Mouse (Mus musculus) kidney, embryonic 14.5 days (tissue): ENCODE data around the gene Pigg. TPM values are rescaled to one million over a fixed set of nuclear protein-coding genes. Genes with fewer than 3 reads are reported as not detected.

Experiments
- ATAC-seq: fragments of 200-750 bp; cut with Nextera tagmentation; 2 replicates; pipeline ENCODE4 v1.8.0; 2017; ENCODE audit warnings: moderate number of reproducible peaks, mild to moderate bottlenecking, moderate TSS enrichment, moderate library complexity; ENCODE audit not compliant: low FRiP score, low TSS enrichment
- H3K27ac ChIP-seq: fragments of 300-500 bp; sonication (generic); 2 replicates; pipeline ENCODE4 v1.5.1; 2014; ENCODE audit warnings: low read depth, mild to moderate bottlenecking, low read length, moderate library complexity, mixed read lengths
- H3K27me3 ChIP-seq: fragments of 300-500 bp; sonication (generic); 2 replicates; pipeline ENCODE4 v1.6.1; 2014; ENCODE audit warnings: mild to moderate bottlenecking, low read length; ENCODE audit not compliant: control insufficient read depth, insufficient read depth
- H3K36me3 ChIP-seq: fragments of 300-500 bp; sonication (generic); 2 replicates; pipeline ENCODE4 v1.6.1; 2014; ENCODE audit warnings: low read length, mixed read lengths; ENCODE audit not compliant: control insufficient read depth, insufficient read depth
- H3K4me1 ChIP-seq: fragments of 300-500 bp; sonication (generic); 2 replicates; pipeline ENCODE4 v1.6.1; 2014; ENCODE audit warnings: low read length, mixed read lengths; ENCODE audit not compliant: control insufficient read depth, insufficient read depth
- H3K4me2 ChIP-seq: fragments of 300-500 bp; sonication (generic); replicated peaks from 2 replicates; pipeline ENCODE4 v1.6.1; 2014; ENCODE audit warnings: low read depth, mild to moderate bottlenecking, low read length
- H3K4me3 ChIP-seq: fragments of 300-500 bp; sonication (generic); 2 replicates; pipeline ENCODE4 v1.5.1; 2014; ENCODE audit warnings: mild to moderate bottlenecking, low read length
- H3K9ac ChIP-seq: fragments of 300-500 bp; sonication (generic); 2 replicates; pipeline ENCODE4 v1.6.1; 2014; ENCODE audit warnings: low read depth, mild to moderate bottlenecking, low read length, moderate library complexity
- H3K9me3 ChIP-seq: fragments of 300-500 bp; sonication (generic); 2 replicates; pipeline ENCODE4 v1.6.1; 2016; ENCODE audit warnings: low read length; ENCODE audit not compliant: control insufficient read depth
- WGBS: fragments of 180-500 bp; shearing (Covaris S2); extraction: QIAGEN DNeasy Blood & Tissue Kit; methylation state at CpG from one replicate; pipeline ENCODE4 v1.1.7; 2014; 5-methylcytosine and 5-hydroxymethylcytosine counted together
- polyA plus RNA-seq: library from polyadenylated mRNA; unstranded; fragments of >200 nt; fragmentation: Nextera tagmentation; extraction: Ambion mirVana; gene quantifications from 2 replicates; pipeline ENCODE4 v1.2.1, GENCODE M21; 2014

Gene Pigg
- polyA plus RNA-seq, 1 experiment from 2014 or later = 3.1 TPM

DNA sequence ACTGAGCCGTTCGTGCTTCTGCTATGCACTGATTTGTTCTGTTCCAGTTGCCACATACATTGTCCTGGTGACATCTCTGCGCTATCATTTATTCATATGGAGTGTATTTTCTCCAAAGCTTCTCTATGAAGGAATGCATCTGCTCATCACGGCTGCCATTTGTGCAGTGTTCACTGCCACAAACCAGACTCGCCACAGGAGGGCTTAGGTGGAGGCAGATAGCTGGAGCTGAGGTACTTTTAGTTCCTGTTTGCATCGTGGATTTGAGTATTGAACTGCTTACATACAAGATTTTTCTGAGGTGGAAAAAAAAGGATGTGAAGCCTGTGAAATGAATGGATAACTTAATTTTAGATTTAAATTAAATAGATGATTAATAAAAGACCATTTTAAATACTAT lies 35.4 kb downstream of the Pigg start:
- peaks cover 21% of the 10 kb centered on the region; the same call in 1 of the 2 replicates for H3K36me3 ChIP-seq
- H3K27ac ChIP-seq = no peak overlapping the region
- no peak overlapping the region for H3K4me2 ChIP-seq
- no peaks in the 10 kb centered on the region for H3K27me3 ChIP-seq
- no peaks in the 10 kb centered on the region for H3K9me3 ChIP-seq
- no peak overlapping the region for H3K9ac ChIP-seq
- no peak for ATAC-seq
- 89% methylated on average over 6 of the region's 6 CpGs for WGBS
- no peaks in the 10 kb centered on the region for H3K4me1 ChIP-seq
- no peak overlapping the region for H3K4me3 ChIP-seq

DNA sequence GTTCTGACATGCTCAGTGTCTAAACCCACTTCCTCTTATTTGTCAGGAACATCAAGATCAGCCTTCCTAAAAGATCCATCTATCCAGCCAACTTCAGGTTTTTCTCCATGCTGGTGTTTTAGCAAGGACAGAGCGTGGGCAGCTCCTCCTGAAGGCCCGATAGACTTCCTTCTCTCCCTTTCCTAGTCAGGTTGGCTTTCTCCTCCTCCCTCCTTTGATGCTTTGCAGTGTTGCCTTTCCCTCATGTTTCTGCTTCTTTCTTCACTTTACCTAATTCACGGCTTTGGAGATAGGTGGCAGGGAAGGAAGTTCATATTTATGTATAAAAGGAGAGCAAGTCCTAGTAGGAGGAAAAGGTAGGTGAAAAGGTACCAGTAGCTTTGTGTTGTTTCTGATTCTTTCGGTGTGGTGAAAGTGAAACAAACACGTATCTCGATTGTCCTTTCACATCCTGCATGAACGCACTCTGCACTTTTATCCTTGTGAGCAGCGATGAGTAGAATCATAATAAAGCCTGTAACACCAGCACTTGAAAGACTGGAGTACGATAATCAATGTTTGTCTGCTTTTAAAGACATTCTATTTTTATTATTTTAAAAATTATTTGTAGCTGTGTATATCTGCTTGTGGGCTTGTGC lies 37.2 kb downstream of the Pigg start:
- H3K9me3 ChIP-seq = no peaks in the 10 kb centered on the region
- ATAC-seq = no peak
- H3K4me1 ChIP-seq = no peaks in the 10 kb centered on the region
- 94% methylated on average over 9 of the region's 9 CpGs for WGBS
- peaks cover 17% of the 10 kb centered on the region; the same call in 1 of the 2 replicates for H3K36me3 ChIP-seq
- no peak overlapping the region for H3K4me3 ChIP-seq
- no peak overlapping the region for H3K27ac ChIP-seq
- no peak overlapping the region for H3K9ac ChIP-seq
- no peak overlapping the region for H3K4me2 ChIP-seq
- H3K27me3 ChIP-seq = no peaks in the 10 kb centered on the region

DNA sequence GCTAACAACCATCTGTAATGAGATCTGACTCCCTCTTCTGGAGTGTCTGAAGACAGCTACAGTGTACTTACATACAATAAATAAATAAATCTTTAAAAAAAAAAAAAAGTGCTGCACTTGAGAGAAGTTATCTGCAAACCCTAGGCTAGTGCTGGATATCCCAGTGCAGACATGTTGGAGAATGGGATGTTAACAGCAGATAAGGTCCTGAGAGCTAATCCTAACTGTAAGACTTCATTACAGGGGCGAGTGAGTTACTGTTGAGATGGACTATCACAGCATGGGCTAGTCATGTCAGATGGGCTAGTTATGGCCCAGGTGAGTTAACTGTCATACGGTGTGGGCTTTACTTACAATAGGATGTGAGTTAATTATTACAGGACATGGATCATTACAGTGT lies 41.6 kb downstream of the Pigg start:
- H3K4me2 ChIP-seq = no peak overlapping the region
- no peaks in the 10 kb centered on the region for H3K9me3 ChIP-seq
- ATAC-seq = no peak
- peaks cover 6% of the 10 kb centered on the region; the same call in 1 of the 2 replicates for H3K36me3 ChIP-seq
- no peak overlapping the region for H3K4me3 ChIP-seq
- no peaks in the 10 kb centered on the region for H3K27me3 ChIP-seq
- H3K27ac ChIP-seq = no peak overlapping the region
- no peak overlapping the region for H3K9ac ChIP-seq
- WGBS = 81% methylated on average over 2 of the region's 2 CpGs
- no peaks in the 10 kb centered on the region for H3K4me1 ChIP-seq

DNA sequence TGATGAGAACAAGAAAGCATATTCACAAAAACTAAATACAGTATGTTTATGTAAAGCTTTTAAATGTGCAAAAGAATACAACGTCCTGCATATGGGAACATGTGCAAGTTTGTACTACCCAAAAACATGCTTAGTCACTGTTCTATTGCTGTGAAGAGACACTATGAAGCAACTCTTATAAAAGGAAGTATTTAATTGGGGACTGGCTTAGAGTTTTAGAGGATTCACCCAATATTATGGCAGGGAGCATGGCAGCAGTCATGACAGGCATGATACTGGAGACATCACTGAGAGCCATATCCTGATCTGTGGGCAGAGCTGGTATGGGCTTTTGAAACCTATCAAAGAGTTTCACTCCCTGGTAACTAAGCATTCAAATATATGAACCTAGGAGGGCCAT lies 45.5 kb downstream of the Pigg start:
- Histone ChIP-seq H3K9ac (no peak overlapping the region), H3K36me3 (no peaks in the 10 kb centered on the region), H3K4me2 (no peak overlapping the region), H3K27ac (no peak overlapping the region), H3K4me3 (no peak overlapping the region), H3K9me3 (no peaks in the 10 kb centered on the region), H3K27me3 (peaks cover 6% of the 10 kb centered on the region; the same call in 1 of the 2 replicates), H3K4me1 (no peaks in the 10 kb centered on the region)
- WGBS = 93% methylated on average over 1 of the region's 1 CpGs
- ATAC-seq = no peak

DNA sequence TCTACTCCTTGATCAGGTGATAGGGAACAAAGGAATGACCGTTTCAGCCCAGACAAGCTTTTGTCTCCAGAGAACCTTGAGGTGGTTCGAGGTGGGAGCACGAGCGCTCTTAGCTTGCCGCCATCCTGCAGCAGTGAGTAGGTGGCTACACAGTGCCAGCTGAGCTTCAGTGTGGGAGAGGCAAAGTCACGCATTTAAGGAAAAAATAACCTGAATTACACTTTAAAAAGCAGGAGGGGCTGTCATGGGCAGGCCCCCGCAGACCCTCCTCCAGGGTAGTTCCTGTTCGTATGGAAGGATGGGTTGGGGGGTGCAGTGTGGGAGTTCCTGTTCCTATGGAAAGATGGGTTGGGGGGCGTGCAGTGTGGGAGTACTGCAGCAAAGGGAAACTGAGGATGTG lies 47.1 kb downstream of the Pigg start:
- Histone ChIP-seq H3K36me3 (no peaks in the 10 kb centered on the region), H3K27me3 (peaks cover 21% of the 10 kb centered on the region), H3K4me1 (no peaks in the 10 kb centered on the region), H3K9ac (no peak overlapping the region), H3K4me3 (no peak overlapping the region), H3K27ac (no peak overlapping the region), H3K4me2 (no peak overlapping the region), H3K9me3 (no peaks in the 10 kb centered on the region)
- WGBS = 89% methylated on average over 9 of the region's 9 CpGs
- no peak for ATAC-seq

DNA sequence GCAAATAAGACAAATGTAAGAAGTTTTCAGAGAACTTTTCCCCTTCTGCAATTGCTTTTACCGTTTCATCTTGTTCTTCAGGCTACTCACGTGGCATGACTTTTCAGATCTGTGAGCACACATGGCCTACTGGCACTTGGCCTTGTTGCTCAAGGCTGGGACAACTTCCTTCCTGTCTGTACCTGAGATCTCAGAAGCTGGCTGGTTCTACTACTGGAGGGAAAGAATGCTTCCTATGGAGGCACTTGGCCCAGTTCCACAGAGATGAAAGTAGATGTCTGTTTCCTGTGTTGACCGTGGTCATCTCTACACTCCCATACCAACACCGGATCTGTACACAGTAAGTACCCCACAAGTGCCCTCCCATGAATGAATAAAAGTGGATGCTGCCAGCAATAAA lies 47.8 kb downstream of the Pigg start:
- Histone ChIP-seq H3K9me3 (no peaks in the 10 kb centered on the region), H3K36me3 (no peaks in the 10 kb centered on the region), H3K4me1 (no peaks in the 10 kb centered on the region), H3K9ac (no peak overlapping the region), H3K27ac (no peak overlapping the region), H3K4me3 (no peak overlapping the region), H3K4me2 (no peak overlapping the region), H3K27me3 (peaks cover 28% of the 10 kb centered on the region)
- 85% methylated on average over 4 of the region's 4 CpGs for WGBS
- no peak for ATAC-seq

DNA sequence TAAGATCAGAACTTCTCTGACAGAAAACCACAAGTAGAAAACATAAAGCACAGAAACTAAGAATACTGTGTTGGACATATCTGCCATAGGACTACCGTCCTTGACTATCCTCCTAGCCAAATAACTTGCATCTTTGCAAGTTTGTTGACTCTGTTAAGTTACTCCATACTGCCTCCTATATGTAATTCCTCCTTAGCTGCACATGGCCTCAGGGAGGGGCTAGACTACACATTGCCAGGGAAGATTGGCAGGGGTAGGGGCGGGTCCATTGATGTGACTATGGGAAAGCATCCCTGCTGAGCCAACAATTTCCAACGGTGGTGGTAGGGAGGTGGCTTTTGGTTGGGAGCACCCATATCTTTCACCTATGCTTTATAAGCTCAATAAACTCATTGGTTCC lies 49.9 kb downstream of the Pigg start:
- Histone ChIP-seq H3K27ac (no peak overlapping the region), H3K4me2 (no peak overlapping the region), H3K9ac (no peak overlapping the region), H3K4me1 (0 out of 2 replicates have a peak, but pooled peaks cover 7% of the 10 kb centered on the region), H3K36me3 (no peaks in the 10 kb centered on the region), H3K9me3 (no peaks in the 10 kb centered on the region), H3K27me3 (peaks cover 49% of the 10 kb centered on the region), H3K4me3 (no peak overlapping the region)
- 33% methylated on average over 3 of the region's 3 CpGs for WGBS
- no peak for ATAC-seq

DNA sequence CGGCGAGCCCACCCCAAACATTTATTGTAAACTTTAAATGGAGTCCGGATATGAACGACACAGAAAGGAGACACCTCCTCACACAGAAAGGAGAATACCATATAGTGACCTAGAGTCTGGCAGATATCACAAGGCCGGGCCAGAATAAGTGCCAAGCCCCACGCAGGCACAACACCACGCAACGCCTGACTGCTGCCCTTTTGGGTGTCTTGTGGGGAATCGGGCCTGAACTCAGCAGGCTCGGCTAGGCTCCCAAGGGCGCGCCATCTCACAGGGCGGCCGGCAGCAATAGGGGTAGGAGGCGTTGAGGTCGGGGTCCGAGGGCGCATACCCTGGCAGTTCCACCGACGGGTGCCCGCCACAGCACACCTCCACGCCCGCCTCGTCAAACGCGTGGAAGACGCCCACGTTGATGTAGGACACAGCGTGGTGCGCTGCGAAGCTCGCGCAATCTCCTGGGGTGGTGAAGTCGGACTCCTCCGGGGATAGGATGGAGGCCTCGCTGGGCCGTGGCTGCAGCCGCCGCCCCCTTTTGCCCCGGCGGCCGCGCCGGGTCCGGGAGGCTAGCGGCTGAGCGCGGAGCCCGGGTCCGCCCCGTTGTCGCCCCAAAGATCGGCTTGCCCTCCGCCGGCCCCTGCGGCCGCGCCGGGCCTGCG lies 54.0 kb downstream of the Pigg start:
- ATAC-seq = peak; percentile 32
- Histone ChIP-seq H3K4me1 (peaks cover 13% of the 10 kb centered on the region; the same call in 1 of the 2 replicates), H3K4me2 (peak overlapping the region; percentile 97), H3K27ac (no peak overlapping the region), H3K27me3 (peaks cover 87% of the 10 kb centered on the region), H3K9me3 (no peaks in the 10 kb centered on the region), H3K36me3 (no peaks in the 10 kb centered on the region), H3K9ac (peak overlapping the region; percentile 45), H3K4me3 (peak overlapping the region; percentile 56)
- 2% methylated on average over 60 of the region's 60 CpGs for WGBS
